Mouse (Mus musculus): Measurements from ENCODE around the gene Il18. TPM values are rescaled to one million over a fixed set of nuclear protein-coding genes. Genes with fewer than 3 reads are reported as not detected.
A peak's percentile ranks its signal among the peaks of the same experiment; 100 is the strongest.

Gene Il18
- 10 to 100 TPM; 24.1 to 24.4 TPM for total RNA-seq (2021)
- long read RNA-seq, experiment 1, partial matches to known transcripts: 0 of 9 reads
- long read RNA-seq, experiment 1, other reads (novel, unspliced or antisense): 9 of 9 reads
- long read RNA-seq, experiment 2, partial matches to known transcripts: 1 of 16 reads
- long read RNA-seq, experiment 2, other reads (novel, unspliced or antisense): 15 of 16 reads

DNA sequence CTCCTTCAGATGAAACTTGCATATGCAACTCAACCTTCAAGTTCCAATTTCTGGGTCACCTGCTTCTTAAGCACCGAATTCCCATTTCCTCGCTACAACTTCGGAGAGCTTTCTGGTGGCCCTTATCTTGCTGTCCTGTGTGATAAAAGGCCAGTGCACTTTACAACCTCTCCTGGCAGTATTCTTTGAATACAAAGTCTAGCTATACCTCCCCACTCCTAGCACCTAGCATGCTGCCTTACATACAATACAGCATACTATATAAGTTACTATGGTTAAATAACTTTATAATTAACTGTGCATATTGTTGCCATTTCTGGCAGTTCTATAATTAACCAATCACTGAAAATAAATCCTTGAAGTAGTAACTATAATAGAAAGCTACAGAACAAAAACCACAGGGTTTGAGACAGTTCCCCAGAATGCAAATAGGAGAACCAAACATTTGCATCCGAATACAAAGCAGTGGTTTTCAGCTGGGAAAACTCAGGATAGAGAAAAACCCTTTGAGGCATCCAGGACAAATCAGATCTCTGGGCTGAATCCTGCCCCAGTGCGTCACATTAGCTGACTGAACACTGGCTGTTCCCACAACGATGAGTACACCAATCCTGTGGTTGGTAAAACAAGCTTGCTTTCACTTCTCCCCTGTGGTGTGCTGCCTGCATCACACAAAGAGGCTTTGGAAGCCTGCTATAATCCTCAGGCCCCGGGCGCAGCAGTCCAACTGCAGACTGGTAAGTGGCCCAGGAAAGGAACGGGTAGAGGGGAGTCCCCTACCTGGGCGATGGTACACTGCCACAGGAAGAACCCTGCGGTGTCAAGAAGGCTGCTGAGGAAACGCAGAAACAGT lies at the start of gene Il18:
Il18 (plus strand) TSS at position 587 of the 853 bp plus-strand sequence.
- peak; percentile 68 to 83 for DNase-seq (ENCODE audit: low spot score in 2 of 2)
- intact Hi-C loops (cut with DNase I): no loop called here

GRCm38 (mm10) chr9:50505405-50505804 lies 49.2 kb upstream of the Il18 start:
- no peak for DNase-seq (ENCODE audit: low spot score in 2 of 2)
- intact Hi-C loops (cut with DNase I): no loop called here

- intact Hi-C loops (cut with DNase I): no loop called here
- no peak for DNase-seq (ENCODE audit: low spot score in 2 of 2)
Measured at GRCm38 (mm10) chr9:50507570-50507969, 47.1 kb upstream of the Il18 start.

GRCm38 (mm10) chr9:50515462-50515861 lies 39.2 kb upstream of the Il18 start:
- no peak for DNase-seq (ENCODE audit: low spot score in 2 of 2)
- intact Hi-C loops (cut with DNase I): no loop called here

GRCm38 (mm10) chr9:50518781-50519180 lies 35.8 kb upstream of the Il18 start:
- no peak for DNase-seq (ENCODE audit: low spot score in 2 of 2)

GRCm38 (mm10) chr9:50520748-50521147 lies 33.9 kb upstream of the Il18 start:
- DNase-seq (ENCODE audit: low spot score in 2 of 2): no peak
- intact Hi-C loops (cut with DNase I): no loop called here

More at GRCm38 (mm10) chr9:50518781-50519180, 35.8 kb upstream of the Il18 start:
- intact Hi-C loops (cut with DNase I): no loop called here

DNA sequence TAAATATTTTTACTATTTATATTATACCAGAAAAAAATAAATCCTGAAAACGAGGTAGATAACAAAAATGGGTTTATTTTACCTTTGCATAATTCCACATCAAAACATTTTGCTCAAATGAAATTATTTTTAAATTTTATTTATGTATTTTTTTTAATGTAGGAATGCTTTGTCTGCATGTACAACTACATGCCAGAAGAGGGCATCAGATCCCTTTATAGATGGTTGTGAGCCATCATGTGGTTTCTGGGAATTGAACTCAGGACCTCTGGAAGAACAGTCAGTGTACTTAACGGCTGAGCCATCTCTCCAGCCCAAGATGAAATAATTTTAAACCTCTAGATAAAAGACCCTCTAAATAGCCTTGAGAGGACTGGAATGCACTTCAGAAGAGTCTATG lies 33.1 kb upstream of the Il18 start:
- DNase-seq (ENCODE audit: low spot score in 2 of 2): no peak
- intact Hi-C loops (cut with DNase I): no loop called here

GRCm38 (mm10) chr9:50522574-50522973 lies 32.1 kb upstream of the Il18 start:
- intact Hi-C loops (cut with DNase I): no loop called here
- no peak for DNase-seq (ENCODE audit: low spot score in 2 of 2)

DNA sequence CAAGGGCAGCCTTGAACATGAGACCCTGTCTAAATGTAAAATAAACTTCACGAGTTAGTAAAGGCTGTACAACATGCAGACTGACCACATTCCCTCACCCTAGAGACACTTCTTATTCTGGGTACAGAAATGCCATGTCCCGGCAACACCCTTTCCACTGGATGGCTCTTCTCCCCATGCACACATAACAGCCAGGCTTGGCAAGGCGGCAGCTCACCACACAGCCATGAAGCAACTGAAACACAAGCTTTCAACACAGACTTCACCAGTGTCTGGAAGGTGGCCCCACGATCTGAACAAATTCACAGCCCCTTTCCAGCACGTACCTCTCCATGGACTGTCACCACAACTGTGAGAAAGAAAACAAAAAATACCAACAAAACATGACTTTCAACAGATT lies 29.7 kb upstream of the Il18 start:
- DNase-seq (ENCODE audit: low spot score in 2 of 2): no peak
- intact Hi-C loops (cut with DNase I): loop anchor here (5.0 kb wide), 1 partner anchor 1033 kb away; no protein-coding TSS in a partner anchor

GRCm38 (mm10) chr9:50525585-50525984 lies 29.0 kb upstream of the Il18 start:
- intact Hi-C loops (cut with DNase I): loop anchor here (5.0 kb wide), 1 partner anchor 1033 kb away; no protein-coding TSS in a partner anchor
- DNase-seq (ENCODE audit: low spot score in 2 of 2): no peak

DNA sequence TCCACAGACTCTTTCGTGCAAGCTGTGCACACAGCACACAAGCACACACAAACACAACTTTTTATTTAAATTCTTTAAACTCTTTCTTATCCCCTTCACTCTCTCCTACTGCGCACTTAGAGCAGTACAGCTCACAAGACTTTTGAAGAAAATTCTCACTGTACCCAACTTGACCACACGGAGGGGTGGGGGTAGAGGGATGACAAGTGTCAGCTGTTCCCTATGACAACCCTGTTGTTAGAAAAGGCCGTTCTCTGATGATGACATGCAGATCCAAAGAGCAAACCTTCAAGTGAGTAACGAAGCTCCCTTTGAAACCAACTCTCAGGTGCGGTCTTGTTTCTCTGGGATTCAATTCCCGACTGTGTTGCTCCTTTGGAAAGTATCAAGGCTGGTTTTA lies 26.8 kb upstream of the Il18 start:
- no peak for DNase-seq (ENCODE audit: low spot score in 2 of 2)
- intact Hi-C loops (cut with DNase I): loop anchor here (1.0 to 5.0 kb wide), 3 partner anchors 65 to 1036 kb away; no protein-coding TSS in a partner anchor

DNA sequence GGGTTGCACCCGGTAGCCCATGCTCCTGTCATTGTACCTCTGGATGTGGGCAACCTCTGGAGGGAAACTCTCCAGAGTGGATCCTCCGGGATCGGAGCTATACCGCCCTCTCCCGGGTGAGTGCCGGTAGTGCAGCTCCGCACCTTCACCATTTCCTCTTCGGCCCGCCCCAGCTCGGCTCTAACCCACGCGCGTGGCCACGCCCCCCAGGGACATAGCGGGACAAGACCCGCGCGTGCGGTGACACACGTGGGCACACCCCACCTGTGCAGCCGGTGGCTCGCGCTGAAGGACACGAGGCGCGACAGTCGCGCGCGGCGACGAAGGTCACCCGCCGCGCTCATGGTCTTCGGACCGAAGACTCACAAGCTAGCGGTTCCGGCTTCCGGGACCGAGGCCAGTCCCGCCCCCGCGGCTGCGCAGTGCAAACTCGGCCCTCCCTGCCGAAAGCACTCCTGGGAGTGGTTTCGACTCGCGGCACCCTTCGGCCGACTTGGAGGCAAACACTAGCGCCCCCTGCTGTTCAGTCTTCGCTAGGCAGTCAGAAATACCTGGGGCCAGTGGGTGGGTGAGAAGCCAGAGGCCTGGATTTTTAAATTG lies 26.2 kb upstream of the Il18 start, which contains the start of gene Pts:
Pts (minus strand) TSS at position 432 of the 600 bp plus-strand sequence.
- intact Hi-C loops (cut with DNase I): loop anchor here (1.0 to 5.0 kb wide), 3 partner anchors 66 to 1036 kb away; no protein-coding TSS in a partner anchor

DNA sequence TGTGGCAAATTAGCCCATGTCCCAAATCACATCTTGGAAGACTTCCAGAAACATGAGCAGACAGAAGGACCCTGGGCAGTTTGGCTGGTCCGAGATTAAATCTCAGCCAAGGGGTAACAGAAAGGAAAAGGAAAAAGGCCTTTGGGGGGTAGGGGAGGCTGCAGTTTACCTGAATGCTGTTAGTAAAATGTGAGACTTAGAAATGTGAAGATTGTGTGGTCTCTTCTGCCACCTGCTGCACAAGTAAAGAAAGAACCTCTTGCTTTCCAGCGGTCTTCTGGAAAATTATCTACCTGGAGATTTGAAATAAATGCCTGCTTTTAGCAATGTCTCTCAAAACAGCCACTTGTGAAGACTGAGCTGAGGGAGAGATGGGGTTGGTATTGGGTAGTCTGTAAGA lies 23.7 kb upstream of the Il18 start:
- peak; percentile 44 to 60 for DNase-seq (ENCODE audit: low spot score in 2 of 2)
- intact Hi-C loops (cut with DNase I): no loop called here

More for the DNA sequence above, 26.2 kb upstream of the Il18 start, which contains the start of gene Pts:
- peak; percentile 98 for DNase-seq (ENCODE audit: low spot score in 2 of 2)

- intact Hi-C loops (cut with DNase I): no loop called here
- peak in 1 of 2 experiments; percentile 19 for DNase-seq (ENCODE audit: low spot score in 2 of 2)
Measured at GRCm38 (mm10) chr9:50533328-50533727, 21.3 kb upstream of the Il18 start.

DNA sequence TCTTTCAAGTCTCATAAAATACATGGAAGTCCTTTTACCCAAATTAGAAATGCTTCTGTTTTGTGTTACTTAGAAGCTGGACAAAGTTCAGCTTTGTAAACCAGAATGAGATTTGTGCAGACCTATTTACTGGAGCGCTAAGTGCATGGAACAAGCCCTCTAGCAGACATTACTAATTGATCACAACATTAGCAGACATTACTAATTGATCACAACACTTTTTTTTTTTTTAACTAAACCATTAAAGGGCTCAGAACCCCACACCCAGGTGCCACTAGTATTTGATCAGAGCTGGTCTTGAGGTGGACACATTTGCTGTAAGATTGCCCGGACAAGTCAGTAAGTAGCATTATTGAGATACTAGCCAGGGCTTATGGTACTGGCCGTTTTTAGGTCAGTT lies 20.8 kb upstream of the Il18 start:
- DNase-seq (ENCODE audit: low spot score in 2 of 2): no peak
- intact Hi-C loops (cut with DNase I): no loop called here

GRCm38 (mm10) chr9:50535930-50536329 lies 18.7 kb upstream of the Il18 start:
- intact Hi-C loops (cut with DNase I): no loop called here

GRCm38 (mm10) chr9:50536603-50537135 lies 18.0 kb upstream of the Il18 start:
- intact Hi-C loops (cut with DNase I): no loop called here
- no peak for DNase-seq (ENCODE audit: low spot score in 2 of 2)

More at GRCm38 (mm10) chr9:50535930-50536329, 18.7 kb upstream of the Il18 start:
- no peak for DNase-seq (ENCODE audit: low spot score in 2 of 2)

DNA sequence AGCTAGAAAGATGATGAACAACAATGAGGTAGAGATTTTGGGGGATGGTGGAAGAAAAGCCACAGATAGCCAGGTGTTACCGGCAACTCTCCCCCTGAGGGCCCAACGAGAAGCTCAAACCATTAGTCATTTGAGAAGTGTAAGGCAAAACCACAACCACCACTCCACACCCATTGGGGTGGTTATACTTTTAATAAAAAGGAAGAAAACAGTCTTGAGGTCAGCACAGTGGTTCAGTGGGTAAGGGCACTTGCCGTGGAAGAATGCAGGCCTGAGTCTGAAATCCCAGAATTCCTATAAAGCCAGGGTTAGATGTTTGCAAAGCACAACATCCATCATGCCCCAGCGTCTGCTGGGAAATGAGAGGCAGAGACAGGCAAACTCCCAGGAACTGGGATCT lies 17.3 kb upstream of the Il18 start:
- intact Hi-C loops (cut with DNase I): no loop called here
- DNase-seq (ENCODE audit: low spot score in 2 of 2): no peak

- intact Hi-C loops (cut with DNase I): no loop called here
- DNase-seq (ENCODE audit: low spot score in 2 of 2): no peak
Measured at GRCm38 (mm10) chr9:50540170-50540569, 14.5 kb upstream of the Il18 start.

GRCm38 (mm10) chr9:50542401-50542800 lies 12.2 kb upstream of the Il18 start:
- DNase-seq (ENCODE audit: low spot score in 2 of 2): no peak
- intact Hi-C loops (cut with DNase I): no loop called here
